Mouse (Mus musculus) adrenal gland, adult 18-20 months (tissue): Measurements from ENCODE around the gene Rngtt. TPM values are rescaled to one million over a fixed set of nuclear protein-coding genes. Genes with fewer than 3 reads are reported as not detected.

ENCODE experiments used
- DNase-seq, 2 experiments: peaks; one replicate each; pipeline ENCODE4 v3.0.0; 2021 to 2022; ENCODE audit warnings: low spot score in 2 of 2
- microRNA-seq, 2 experiments: library from miRNA; unstranded; fragments of <30 nt; microRNA quantifications; one replicate each; pipeline ENCODE4 v1.2.0; 2021; ENCODE audit warnings: borderline number of aligned reads in 2 of 2
- total RNA-seq, 2 experiments: library from RNA; stranded (reverse); gene quantifications; 1 replicate in 1 of 2; 2 replicates in 1 of 2; pipeline ENCODE4 v1.2.3; 2021

The Rngtt gene
- total RNA-seq, 2 experiments from 2014 or later: 29.8 to 34.0 TPM

- DNase-seq: no peak
Measured at GRCm38 (mm10) chr4:33510544-33510943, 200.4 kb downstream of the Rngtt start.

- DNase-seq: no peak
Measured at GRCm38 (mm10) chr4:33513421-33513820, 203.3 kb downstream of the Rngtt start.

- DNase-seq: no peak
Measured at GRCm38 (mm10) chr4:33514108-33515000, 204.2 kb downstream of the Rngtt start.

- no peak for DNase-seq
Measured at GRCm38 (mm10) chr4:33520196-33520595, 210.1 kb downstream of the Rngtt start.

- DNase-seq: no peak
Measured at GRCm38 (mm10) chr4:33520938-33521337, 210.8 kb downstream of the Rngtt start.

GRCm38 (mm10) chr4:33523774-33524173, 213.7 kb downstream of the Rngtt start:
- no peak for DNase-seq

- peak; percentile 62 to 67 for DNase-seq
Measured at GRCm38 (mm10) chr4:33524481-33525141, 214.5 kb downstream of the Rngtt start.

GRCm38 (mm10) chr4:33525272-33525671, 215.2 kb downstream of the Rngtt start:
- DNase-seq: no peak

GRCm38 (mm10) chr4:33526092-33526491, 216.0 kb downstream of the Rngtt start:
- DNase-seq: no peak

GRCm38 (mm10) chr4:33526675-33527074, 216.6 kb downstream of the Rngtt start:
- no peak for DNase-seq

GRCm38 (mm10) chr4:33532596-33532995, 222.5 kb downstream of the Rngtt start:
- DNase-seq: no peak

- no peak for DNase-seq
Measured at GRCm38 (mm10) chr4:33544755-33545576, 234.9 kb downstream of the Rngtt start.

GRCm38 (mm10) chr4:33545577-33545879, 235.4 kb downstream of the Rngtt start:
- DNase-seq: no peak

GRCm38 (mm10) chr4:33546278-33546677, 236.2 kb downstream of the Rngtt start:
- DNase-seq: no peak

GRCm38 (mm10) chr4:33547315-33547929, 237.3 kb downstream of the Rngtt start:
- no peak for DNase-seq

GRCm38 (mm10) chr4:33549606-33550005, 239.5 kb downstream of the Rngtt start:
- no peak for DNase-seq

Small RNA genes within 50 kb of the gene (microRNA-seq; reads per million reads assigned to microRNA genes)
- gene Mir8118: 0 reads per million in 2 experiments

Other genes starting within 250 kb of the Rngtt start
- gene Gabrr2, start 247.3 kb upstream of the Rngtt start, total RNA-seq: under 1 TPM; 0.22 to 0.30 TPM
- gene Gabrr1, start 177.8 kb upstream of the Rngtt start, total RNA-seq: not detected
- gene Pm20d2, start 120.6 kb upstream of the Rngtt start, total RNA-seq: 10 to 100 TPM; 10.3 to 37.9 TPM
- gene Srsf12, start 101.3 kb upstream of the Rngtt start, total RNA-seq: 1 to 10 TPM in 1 of 2 experiments, under 1 TPM in 1; 0.86 to 1.0 TPM
- 100 to 1,000 TPM; 185 to 217 TPM for gene Pnrc1, start 20.1 kb upstream of the Rngtt start, total RNA-seq